Mouse (Mus musculus): ENCODE measurements around the gene Phactr2. TPM values are rescaled to one million over a fixed set of nuclear protein-coding genes. Genes with fewer than 3 reads are reported as not detected.

The Phactr2 gene
- polyA plus RNA-seq, 1 experiment from 2014 or later = 21.7 TPM

DNA sequence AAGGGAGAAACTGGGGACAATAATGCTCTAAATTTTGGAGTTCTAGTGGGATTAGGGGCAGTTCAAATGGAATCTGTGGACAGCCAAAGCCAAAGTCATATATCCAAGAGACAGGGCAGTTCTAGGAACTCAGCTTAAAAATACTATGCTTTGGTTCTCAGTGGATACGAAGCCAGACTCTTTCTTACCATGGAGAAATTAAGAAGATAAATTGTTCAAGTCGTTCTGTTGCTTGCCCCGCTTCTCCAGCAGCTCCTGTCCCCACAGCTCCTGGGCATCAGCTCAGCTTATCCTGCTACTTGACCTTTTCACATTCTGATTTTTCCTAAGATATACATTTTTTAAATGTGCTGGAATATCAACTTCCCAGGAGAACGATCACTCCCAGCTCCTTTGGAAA is 80.2 kb downstream of the Phactr2 start:
- no peaks in the 10 kb centered on the region for H3K36me3 ChIP-seq
- H3K9ac ChIP-seq (replicated peaks) = no peak overlapping the region
- H3K4me2 ChIP-seq = no peak overlapping the region
- no peaks in the 10 kb centered on the region for H3K27me3 ChIP-seq
- no peak for ATAC-seq (ENCODE audit: insufficient number of reproducible peaks, insufficient read depth, low FRiP score, low TSS enrichment, low read depth)
- H3K27ac ChIP-seq = no peak overlapping the region
- H3K4me3 ChIP-seq (replicated peaks) = no peak overlapping the region
- H3K4me1 ChIP-seq (replicated peaks) = peaks cover 5% of the 10 kb centered on the region; the same call in 1 of the 2 replicates
- WGBS = 88% methylated on average over 4 of the region's 4 CpGs
- H3K9me3 ChIP-seq = no peaks in the 10 kb centered on the region

- peaks cover 17% of the 10 kb centered on the region for H3K4me1 ChIP-seq (replicated peaks)
- H3K4me2 ChIP-seq = peak overlapping the region; percentile 51
- ATAC-seq (ENCODE audit: insufficient number of reproducible peaks, insufficient read depth, low FRiP score, low TSS enrichment, low read depth) = no peak; the same call in 1 of the 2 replicates
- H3K36me3 ChIP-seq = no peaks in the 10 kb centered on the region
- H3K4me3 ChIP-seq (replicated peaks) = peak overlapping the region; percentile 26
- no peak overlapping the region for H3K27ac ChIP-seq
- WGBS = 5% methylated on average over 11 of the region's 11 CpGs
- peak overlapping the region; percentile 5 for H3K9ac ChIP-seq (replicated peaks)
- H3K27me3 ChIP-seq = no peaks in the 10 kb centered on the region
- H3K9me3 ChIP-seq = no peaks in the 10 kb centered on the region
Observed at GRCm38 (mm10) chr10:13388116-13388922, 85.9 kb downstream of the Phactr2 start.

- ATAC-seq (ENCODE audit: insufficient number of reproducible peaks, insufficient read depth, low FRiP score, low TSS enrichment, low read depth) = no peak
- H3K4me3 ChIP-seq (replicated peaks) = no peak overlapping the region
- H3K4me1 ChIP-seq (replicated peaks) = peaks cover 17% of the 10 kb centered on the region
- no peaks in the 10 kb centered on the region for H3K9me3 ChIP-seq
- H3K27me3 ChIP-seq = no peaks in the 10 kb centered on the region
- H3K9ac ChIP-seq (replicated peaks) = no peak overlapping the region
- no peaks in the 10 kb centered on the region for H3K36me3 ChIP-seq
- 24% methylated on average over 3 of the region's 3 CpGs for WGBS
- no peak overlapping the region for H3K27ac ChIP-seq
- H3K4me2 ChIP-seq = no peak overlapping the region
Observed at GRCm38 (mm10) chr10:13384866-13385265, 89.3 kb downstream of the Phactr2 start.

GRCm38 (mm10) chr10:13377895-13378294 is 96.3 kb downstream of the Phactr2 start:
- no peak for ATAC-seq (ENCODE audit: insufficient number of reproducible peaks, insufficient read depth, low FRiP score, low TSS enrichment, low read depth)
- no peak overlapping the region for H3K27ac ChIP-seq
- 88% methylated on average over 1 of the region's 1 CpGs for WGBS

DNA sequence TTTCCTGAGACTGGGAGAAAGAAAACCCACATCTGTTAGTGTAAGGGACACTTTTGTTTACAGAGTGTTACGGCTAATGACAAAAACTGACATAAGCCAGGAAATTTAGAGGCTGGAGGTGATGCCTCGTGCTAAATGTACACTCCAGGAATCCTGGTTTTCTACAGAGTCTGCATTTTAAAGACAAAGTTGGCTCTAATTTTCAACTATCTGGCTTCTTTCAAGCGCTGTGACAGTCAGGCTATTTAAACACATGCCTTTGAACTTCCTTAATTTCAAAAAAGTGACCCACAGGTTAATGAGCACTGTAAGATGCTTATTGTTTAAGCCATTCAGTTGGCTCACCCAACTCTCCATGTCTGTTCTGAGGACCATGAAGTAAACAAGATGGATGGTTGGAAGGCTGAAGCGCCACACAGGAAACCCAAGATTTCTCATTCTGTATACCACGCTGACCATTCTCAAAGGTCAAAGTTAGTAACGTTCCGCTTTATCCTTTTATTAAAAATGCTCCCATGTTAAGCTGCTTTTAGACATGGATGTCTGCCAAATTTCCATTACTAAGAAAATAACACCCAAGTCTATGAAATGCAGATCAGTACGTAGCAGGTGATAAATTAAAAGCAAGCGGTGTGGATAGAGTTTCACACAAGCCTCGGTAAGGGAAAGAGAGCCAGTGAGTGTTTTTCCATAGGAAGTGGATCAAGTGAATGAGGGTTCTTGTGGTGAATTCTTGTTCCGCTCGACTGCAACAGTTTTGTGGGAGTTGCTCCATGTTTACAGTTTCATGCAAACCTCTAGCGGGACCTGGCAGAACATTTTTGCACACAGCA is 97.6 kb downstream of the Phactr2 start:
- no peak overlapping the region for H3K9ac ChIP-seq (replicated peaks)
- no peaks in the 10 kb centered on the region for H3K27me3 ChIP-seq
- H3K9me3 ChIP-seq = no peaks in the 10 kb centered on the region
- ATAC-seq (ENCODE audit: insufficient number of reproducible peaks, insufficient read depth, low FRiP score, low TSS enrichment, low read depth) = peak; percentile 28; the same call in 1 of the 2 replicates
- H3K4me3 ChIP-seq (replicated peaks) = no peak overlapping the region
- H3K27ac ChIP-seq = peak overlapping the region; percentile 80
- 47% methylated on average over 13 of the region's 13 CpGs for WGBS
- no peak overlapping the region for H3K4me2 ChIP-seq
- no peaks in the 10 kb centered on the region for H3K36me3 ChIP-seq
- peaks cover 17% of the 10 kb centered on the region for H3K4me1 ChIP-seq (replicated peaks)

More at GRCm38 (mm10) chr10:13377895-13378294, 96.3 kb downstream of the Phactr2 start:
- Histone ChIP-seq H3K4me2 (no peak overlapping the region), H3K4me3 (replicated peaks) (no peak overlapping the region), H3K9ac (replicated peaks) (no peak overlapping the region), H3K27me3 (no peaks in the 10 kb centered on the region), H3K36me3 (no peaks in the 10 kb centered on the region), H3K9me3 (no peaks in the 10 kb centered on the region), H3K4me1 (replicated peaks) (peaks cover 17% of the 10 kb centered on the region)

GRCm38 (mm10) chr10:13375820-13376219 is 98.4 kb downstream of the Phactr2 start:
- H3K27ac ChIP-seq = peak overlapping the region; percentile 18; the same call in 1 of the 2 replicates

GRCm38 (mm10) chr10:13369581-13370375 is 104.4 kb downstream of the Phactr2 start:
- no peak for ATAC-seq (ENCODE audit: insufficient number of reproducible peaks, insufficient read depth, low FRiP score, low TSS enrichment, low read depth)
- Histone ChIP-seq H3K36me3 (no peaks in the 10 kb centered on the region), H3K27me3 (no peaks in the 10 kb centered on the region), H3K9me3 (no peaks in the 10 kb centered on the region), H3K9ac (replicated peaks) (no peak overlapping the region), H3K4me1 (replicated peaks) (no peaks in the 10 kb centered on the region), H3K4me3 (replicated peaks) (no peak overlapping the region), H3K4me2 (no peak overlapping the region), H3K27ac (no peak overlapping the region)
- whole genome bisulfite sequencing = 85% methylated on average over 13 of the region's 13 CpGs

More at GRCm38 (mm10) chr10:13375820-13376219, 98.4 kb downstream of the Phactr2 start:
- H3K4me3 ChIP-seq (replicated peaks) = no peak overlapping the region
- peaks cover 17% of the 10 kb centered on the region for H3K4me1 ChIP-seq (replicated peaks)
- no peak overlapping the region for H3K9ac ChIP-seq (replicated peaks)
- H3K27me3 ChIP-seq = no peaks in the 10 kb centered on the region
- ATAC-seq (ENCODE audit: insufficient number of reproducible peaks, insufficient read depth, low FRiP score, low TSS enrichment, low read depth) = no peak
- H3K4me2 ChIP-seq = no peak overlapping the region
- H3K36me3 ChIP-seq = no peaks in the 10 kb centered on the region
- no peaks in the 10 kb centered on the region for H3K9me3 ChIP-seq
- WGBS = 27% methylated on average over 3 of the region's 3 CpGs

- ATAC-seq (ENCODE audit: insufficient number of reproducible peaks, insufficient read depth, low FRiP score, low TSS enrichment, low read depth) = no peak
- Histone ChIP-seq H3K4me1 (replicated peaks) (no peaks in the 10 kb centered on the region), H3K9me3 (no peaks in the 10 kb centered on the region), H3K27me3 (no peaks in the 10 kb centered on the region), H3K27ac (no peak overlapping the region), H3K4me3 (replicated peaks) (no peak overlapping the region), H3K36me3 (no peaks in the 10 kb centered on the region), H3K9ac (replicated peaks) (no peak overlapping the region), H3K4me2 (no peak overlapping the region)
- 73% methylated on average over 2 of the region's 2 CpGs for WGBS
Observed at GRCm38 (mm10) chr10:13364286-13364580, 110.0 kb downstream of the Phactr2 start.

DNA sequence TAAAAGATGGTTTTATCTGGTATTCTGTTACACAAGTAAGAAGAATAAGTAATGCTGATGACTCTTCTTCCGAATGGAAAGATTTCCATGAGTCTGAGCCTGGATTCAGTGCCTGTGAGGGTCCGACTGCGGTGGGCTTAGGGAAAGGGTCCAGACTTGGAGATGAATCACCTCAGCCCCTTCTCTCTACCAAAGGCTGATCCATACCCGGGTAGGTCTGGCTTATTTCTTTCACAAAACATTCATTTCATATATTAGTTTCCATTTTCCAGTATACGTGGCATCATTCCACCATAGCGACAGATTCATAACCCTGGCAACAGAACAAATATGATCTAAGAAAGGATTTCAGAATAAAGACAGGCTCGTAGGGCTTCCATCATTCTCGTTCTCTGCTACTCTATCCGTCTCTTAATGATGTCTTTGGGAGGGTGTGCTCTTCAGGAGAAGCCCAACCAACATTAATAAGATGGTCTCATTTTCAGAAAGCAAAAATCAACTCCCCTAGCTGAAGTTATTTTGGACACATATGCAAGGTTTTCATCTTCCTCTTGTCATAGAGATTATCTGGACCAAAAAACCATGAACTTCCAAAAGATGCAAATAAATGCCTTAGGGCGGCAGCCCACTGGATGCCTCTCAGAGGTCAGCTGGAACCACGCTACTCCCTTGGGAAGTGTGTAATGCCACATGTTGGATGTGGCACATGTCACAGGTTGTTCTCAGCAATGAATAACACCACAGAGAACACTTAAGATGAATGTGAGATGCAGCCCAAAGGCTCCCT is 110.5 kb downstream of the Phactr2 start:
- H3K36me3 ChIP-seq = no peaks in the 10 kb centered on the region
- H3K9me3 ChIP-seq = no peaks in the 10 kb centered on the region
- H3K4me3 ChIP-seq (replicated peaks) = no peak overlapping the region
- 84% methylated on average over 11 of the region's 11 CpGs for WGBS
- no peak overlapping the region for H3K9ac ChIP-seq (replicated peaks)
- H3K4me1 ChIP-seq (replicated peaks) = no peaks in the 10 kb centered on the region
- ATAC-seq (ENCODE audit: insufficient number of reproducible peaks, insufficient read depth, low FRiP score, low TSS enrichment, low read depth) = no peak
- H3K4me2 ChIP-seq = no peak overlapping the region
- H3K27ac ChIP-seq = no peak overlapping the region
- H3K27me3 ChIP-seq = no peaks in the 10 kb centered on the region

DNA sequence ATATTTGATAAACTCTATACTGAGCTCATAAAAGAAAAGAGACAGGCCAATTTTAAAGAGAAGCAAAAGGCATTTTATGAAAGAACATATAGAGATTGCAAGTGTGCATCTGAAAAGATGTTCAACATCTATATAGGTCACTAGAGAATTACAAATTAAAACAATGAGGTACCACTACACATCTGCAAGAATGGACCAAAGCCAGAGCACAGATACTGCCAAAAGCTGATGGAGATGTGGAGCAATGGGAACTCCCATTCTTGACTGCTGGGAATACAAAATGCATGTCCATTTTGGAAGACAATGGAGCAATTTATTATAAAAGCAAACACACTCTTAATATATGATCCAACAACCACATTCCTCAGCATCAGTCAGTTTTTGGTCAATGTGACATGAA is 113.3 kb downstream of the Phactr2 start:
- H3K4me3 ChIP-seq (replicated peaks) = no peak overlapping the region
- H3K9me3 ChIP-seq = no peaks in the 10 kb centered on the region
- no peaks in the 10 kb centered on the region for H3K4me1 ChIP-seq (replicated peaks)
- no peak overlapping the region for H3K9ac ChIP-seq (replicated peaks)
- no peak overlapping the region for H3K4me2 ChIP-seq
- no peak for ATAC-seq (ENCODE audit: insufficient number of reproducible peaks, insufficient read depth, low FRiP score, low TSS enrichment, low read depth)
- H3K36me3 ChIP-seq = no peaks in the 10 kb centered on the region
- H3K27me3 ChIP-seq = no peaks in the 10 kb centered on the region
- H3K27ac ChIP-seq = no peak overlapping the region
